Mouse (Mus musculus) liver (tissue): ENCODE data around the gene D830030K20Rik.
"Not testable (repeated sequence)": the region's sequence is repeated elsewhere in the genome, so short reads cannot be mapped to it uniquely, and the experiment has no call there.

Experiments
- DNase-seq: peaks from one replicate; pipeline ENCODE4 v3.0.0-alpha.2; 2020; ENCODE audit warnings: mixed read lengths

D830030K20Rik gene

GRCm38 (mm10) chr14:3208272-3209152, at the start of gene D830030K20Rik:
TSS of gene D830030K20Rik (plus strand) at chr14:3208488.
- DNase-seq = peak; percentile 2

GRCm38 (mm10) chr14:3187955-3188354, 20.3 kb upstream of the D830030K20Rik start, which contains the start of gene Gm5795:
TSS of gene Gm5795 (plus strand) at chr14:3188255.
- DNase-seq = not testable (repeated sequence)

- DNase-seq = peak; percentile 2
Observed at GRCm38 (mm10) chr14:3209367-3209766, 1.1 kb downstream of the D830030K20Rik start.

- not testable (repeated sequence) for DNase-seq
Observed at GRCm38 (mm10) chr14:3262531-3262930, 54.2 kb downstream of the D830030K20Rik start.
